Mouse (Mus musculus) cerebellum, postnatal 14 days (tissue): Measurements from ENCODE around the gene Nfyb.

Source experiments
- DNase-seq, 2 experiments: peaks; one replicate each; pipeline ENCODE4 v3.0.0; 2021; ENCODE audit warnings: mixed read lengths in 2 of 2

Nfyb gene

DNA sequence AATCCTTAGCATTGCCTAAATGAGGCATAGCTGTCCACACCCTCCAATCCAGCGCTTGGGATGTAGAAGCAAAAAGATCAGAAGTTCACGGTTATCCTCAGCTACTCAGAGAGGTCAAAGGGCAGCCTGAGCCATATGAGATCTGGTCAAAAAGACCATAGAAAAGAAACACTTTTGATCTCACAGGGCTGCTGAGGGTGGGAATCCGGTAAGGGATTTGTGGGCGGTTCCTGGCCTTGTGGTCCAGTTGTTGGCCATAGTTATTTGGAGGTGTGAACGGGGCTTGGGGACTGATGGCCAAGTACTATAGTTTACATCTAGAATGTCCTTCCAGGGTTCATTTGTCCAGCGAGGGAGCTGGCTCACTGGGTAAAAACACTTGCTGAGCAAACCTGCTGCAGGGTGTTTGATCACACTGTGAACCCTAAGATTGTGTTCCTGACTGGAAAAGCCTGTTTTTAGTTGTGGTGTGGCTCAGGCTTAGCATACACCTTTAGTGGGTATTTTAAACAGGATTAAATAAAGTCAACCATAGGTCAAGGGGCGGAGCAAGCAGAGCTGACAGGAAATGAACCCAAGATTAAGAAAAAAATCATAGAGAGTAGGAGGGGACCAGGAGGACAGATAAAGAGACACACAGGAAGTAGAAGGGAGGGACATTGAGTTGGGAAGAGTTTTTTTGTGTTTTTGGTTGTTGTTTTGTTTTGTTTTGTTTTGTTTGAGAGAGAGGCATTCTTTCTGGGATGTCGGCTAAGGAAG lies 15.0 kb upstream of the Nfyb start:
- no peak for DNase-seq

DNA sequence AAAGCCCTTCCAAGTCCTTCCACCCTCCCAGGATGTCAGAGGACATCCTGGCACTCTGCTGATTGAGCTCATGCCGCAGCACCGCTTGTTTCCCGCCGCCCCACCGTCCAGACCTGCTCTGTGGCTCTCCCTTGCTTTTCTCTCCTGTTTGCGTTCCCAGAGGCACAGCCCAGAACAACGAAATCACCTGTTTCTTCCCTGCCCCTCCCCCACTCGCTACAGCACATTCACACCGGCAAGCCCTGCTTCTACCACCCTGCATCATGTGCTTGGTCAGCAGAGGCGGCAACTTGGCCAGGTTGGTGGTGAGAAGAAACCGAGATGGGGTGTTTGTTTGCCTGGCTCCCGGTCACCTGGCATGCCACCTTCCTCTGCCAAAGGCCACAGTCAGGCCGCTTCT lies 13.9 kb upstream of the Nfyb start:
- DNase-seq, result peak in 1 of 2 experiments; percentile 52

DNA sequence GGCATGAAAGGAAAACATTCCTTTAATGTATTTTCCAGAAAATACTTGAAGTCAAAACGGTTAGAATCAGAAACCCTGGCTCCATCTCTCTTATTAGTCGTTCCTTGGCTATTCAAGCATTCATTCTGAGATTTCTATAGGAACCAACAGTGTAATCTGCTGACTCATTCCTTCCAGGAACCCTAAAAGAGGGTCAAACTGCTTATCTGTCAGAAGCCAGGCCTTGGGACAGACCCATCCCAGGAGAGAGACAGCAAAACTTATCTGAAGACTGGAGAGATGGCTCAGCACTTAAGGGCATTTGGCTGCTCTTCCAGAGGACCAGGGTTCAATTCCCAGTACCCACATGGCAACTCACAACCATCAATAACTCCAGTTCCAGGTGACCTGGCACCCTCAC lies 13.1 kb upstream of the Nfyb start:
- DNase-seq, result no peak

DNA sequence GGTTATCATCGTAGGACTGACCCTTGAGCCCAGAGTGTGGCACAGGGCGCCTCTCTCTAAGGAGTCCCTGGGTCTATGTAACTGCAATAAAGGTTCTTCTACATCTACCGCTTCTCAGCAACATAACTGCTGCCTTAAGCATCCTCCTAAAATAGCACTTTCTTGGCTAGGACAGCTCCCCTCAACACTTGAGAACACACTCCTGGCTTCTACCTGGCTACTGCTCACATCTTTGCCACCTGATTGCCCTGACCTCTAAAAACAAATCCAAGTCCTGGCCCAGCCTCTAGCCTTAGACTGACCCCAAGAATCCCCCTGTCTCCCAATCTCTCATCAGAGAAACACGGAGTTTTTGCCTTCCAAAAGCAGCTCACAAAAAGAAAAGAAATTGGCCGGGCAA lies 10.9 kb upstream of the Nfyb start:
- no peak for DNase-seq

DNA sequence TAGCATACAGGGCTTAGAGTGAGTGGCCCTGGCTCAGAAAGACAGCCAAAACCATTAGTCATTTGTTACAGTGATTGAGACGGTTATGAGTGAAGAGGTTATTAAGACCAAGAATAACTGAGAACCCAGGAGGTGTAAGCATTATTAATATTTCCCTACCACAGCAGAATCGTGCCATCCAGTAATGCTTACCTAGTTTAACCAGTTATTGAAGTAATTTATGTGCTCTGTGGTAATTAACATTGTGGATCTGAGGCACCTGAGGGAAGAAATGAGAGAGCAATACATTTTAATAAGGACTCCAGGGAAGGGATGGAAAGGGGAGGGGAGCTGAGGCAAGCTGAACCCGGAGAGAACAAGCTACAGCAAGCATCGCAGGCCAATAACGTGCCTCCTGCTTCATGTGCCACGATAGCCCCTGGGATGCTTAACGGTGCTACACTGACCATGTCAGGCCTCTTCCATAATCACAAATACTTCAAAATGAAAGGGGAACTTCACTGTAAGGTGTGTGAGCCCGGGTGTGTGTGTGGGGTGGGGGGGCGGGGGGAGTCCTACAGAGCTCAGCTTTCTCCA lies 7.7 kb upstream of the Nfyb start:
- DNase-seq, result no peak

DNA sequence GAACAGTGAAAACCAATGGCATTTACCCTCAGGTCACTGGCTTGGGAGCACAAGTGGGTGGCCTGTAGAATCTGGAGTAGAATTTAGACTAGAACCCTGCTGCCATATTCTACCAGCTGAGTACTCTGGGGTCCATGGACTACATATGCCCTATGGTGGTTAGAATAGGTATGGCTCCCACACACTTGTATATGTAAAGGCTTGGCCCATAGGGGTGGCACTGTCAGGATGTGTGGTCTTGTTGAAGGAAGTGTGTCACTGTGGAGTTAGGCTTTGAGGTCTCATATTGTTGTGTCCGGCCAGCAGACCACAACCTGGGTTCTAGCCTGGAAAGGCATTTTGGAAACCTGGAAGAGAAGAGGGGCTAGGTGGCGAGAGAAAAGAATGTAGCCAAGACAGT lies 6.8 kb upstream of the Nfyb start:
- no peak for DNase-seq

DNA sequence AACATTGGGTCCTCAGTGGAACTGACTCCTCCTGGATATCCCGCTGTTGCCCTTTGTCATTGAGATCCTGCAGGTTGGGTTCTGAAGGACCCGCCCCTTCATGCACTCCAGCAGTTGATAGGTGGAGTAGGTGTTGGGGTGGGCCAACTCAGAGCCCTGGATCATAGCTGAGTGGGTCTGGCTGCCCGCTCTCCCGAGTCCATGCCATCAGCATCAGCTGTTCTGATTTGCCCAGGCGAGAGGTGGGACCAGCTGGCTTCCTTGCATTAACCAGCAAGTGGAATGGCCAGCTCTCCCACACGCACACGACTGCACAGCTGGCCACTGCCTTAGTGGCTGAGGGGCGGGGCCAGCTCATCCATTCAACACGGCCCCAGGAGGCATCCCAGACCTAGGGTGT lies 5.0 kb upstream of the Nfyb start:
- peak in 1 of 2 experiments; percentile 23 for DNase-seq

DNA sequence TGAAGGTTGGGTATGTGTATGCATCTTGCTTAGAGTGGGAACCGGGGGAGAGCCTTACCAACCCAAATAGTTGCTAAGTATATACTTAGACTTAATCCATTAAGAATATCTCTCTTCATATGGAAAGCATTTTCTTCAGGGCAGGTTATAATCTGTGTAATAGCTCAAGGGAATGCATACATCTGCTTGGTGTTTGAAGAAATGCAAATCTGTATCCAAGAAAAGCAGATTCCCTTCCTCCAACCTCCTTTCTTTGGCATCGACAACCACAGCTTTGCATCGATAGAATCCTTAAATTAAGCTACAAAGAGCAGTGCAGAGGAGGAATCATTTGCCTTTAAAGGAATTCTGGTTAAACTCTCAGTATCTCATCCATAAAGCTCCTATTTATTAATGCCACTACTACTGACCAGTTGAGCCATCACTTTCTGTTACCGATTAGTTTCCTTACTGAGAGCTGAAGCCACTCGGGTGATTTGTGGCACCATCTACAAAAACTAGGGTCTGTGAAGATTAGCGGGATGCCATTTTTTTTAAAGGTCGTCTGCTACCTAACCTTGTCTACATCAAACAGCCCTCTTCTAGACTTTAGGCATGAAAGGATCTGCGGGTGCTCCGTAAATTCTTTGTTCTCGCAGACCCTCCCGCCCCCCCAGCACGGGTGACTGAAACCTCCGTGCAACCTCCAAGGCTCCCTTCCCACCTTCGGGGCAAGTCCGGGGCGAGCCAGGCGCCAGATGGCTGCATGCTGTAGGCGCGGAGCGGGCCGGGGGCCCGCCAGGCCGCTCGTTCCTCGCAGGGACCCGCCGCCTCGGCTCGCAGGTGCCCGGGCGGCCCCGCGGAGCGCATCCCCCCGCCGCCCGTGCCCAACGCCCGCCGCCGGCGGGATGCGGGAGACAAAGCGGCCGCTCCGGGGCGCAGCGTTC lies 925 bp downstream of the Nfyb start:
- peak; percentile 72 to 77 for DNase-seq

DNA sequence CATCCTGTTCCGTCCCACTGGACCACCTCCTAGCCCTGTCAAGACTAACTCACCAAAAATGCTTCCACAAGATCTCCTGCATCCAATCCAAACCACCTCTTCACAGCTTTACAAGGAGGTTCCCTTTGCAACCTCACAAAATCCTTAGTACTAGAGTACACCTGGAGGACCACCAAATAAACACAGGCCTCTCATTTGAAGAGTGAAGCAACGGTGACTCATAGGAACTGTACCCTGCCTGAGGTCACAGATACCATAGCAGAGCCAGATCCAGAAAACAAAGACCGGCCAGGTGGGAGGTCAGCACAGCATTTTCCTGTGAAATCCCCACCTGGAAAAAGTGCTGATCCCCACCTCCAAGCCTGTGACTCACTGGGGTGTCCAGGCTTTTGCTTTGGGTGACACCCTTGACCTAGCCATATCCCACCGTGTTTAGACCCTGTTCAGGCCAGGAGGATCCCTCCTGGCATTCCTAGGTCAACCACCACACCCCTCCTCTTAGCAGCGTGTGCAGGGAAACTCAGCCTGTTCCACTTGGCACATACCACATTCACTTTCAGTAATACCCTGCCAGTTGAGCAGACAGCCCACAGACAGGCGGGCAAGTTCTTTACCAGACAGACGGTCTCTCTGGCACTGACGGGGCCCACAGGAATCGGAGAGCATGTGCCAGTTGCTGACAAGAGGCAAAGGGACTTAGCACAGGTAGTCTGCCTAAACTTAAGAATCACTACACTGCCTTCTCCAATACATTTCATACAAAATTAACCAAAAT lies 2.7 kb downstream of the Nfyb start:
- peak; percentile 69 to 84 for DNase-seq

DNA sequence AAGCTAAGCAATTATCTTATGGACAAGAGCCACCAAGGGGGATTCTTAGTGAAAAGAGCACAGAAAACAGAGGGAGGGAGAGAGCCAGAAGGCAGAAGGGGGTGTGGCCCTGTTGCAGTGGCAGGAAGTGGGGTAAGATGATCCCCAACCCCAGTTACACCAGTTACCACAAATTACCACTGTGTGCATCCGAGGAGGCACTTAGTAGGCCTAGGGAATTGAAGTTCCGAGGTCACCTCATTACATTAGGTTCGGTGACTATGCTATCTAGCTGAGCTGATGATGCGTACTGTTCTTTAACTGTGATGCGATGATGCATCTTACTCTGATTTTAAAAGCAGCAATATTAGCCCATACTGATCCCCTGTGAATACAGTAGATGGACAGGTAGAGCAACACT lies 4.2 kb downstream of the Nfyb start:
- DNase-seq, result no peak

DNA sequence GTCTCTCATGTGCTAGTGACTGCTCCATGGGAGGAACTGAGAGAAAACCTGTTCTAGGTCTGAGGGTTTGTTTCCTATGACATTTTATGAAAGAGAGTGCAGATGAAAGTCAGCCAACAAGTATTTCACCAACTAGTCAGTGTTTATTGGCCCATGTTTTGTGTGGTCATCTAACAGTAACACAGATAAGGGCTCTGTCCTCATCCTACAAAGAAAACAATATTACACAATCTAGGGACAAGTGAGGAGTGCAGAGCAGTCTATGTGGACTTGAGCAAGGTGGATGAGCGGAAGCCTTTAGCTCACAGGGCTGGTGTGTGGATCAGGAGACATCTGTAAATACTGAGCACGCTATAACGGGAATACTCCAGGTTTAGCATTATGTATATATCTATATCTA lies 5.1 kb downstream of the Nfyb start:
- DNase-seq, result no peak

DNA sequence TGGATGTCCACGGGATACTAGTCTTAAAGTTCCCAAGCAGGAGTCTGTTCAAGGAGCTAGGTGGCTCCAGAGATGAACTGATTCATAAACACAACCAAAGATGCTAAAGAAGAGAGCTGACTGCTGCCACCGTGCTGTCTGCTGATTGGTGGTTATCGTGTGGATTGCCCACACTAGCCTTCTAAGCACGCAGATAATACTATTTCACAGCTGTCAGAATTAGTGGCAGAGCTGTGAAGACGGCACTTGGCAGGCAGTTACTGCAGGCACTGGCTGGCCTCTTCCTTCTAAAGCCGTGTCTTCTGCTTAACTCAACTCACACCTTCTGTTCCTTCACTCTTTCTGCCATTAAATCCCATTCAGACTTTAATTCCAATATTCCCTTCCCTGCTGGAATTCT lies 5.6 kb downstream of the Nfyb start:
- no peak for DNase-seq

DNA sequence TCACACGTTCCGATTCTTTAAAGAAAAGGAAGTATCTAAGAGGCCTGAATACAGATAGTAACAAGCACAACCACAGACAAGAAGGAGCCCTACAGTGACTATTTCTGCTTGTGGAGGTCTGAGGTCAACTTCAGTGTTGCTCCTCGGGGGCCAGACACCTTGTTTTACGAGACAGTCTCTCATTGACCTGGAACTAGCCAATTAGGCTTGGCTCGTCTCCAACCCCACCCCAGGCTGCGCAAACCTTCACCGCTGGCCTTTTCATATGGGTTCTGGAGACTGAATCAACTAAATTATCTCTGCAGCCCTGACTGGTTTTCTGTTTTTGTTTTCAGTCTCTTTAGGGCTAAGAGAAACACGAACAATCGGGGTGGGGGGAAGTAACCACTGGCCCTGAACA lies 6.6 kb downstream of the Nfyb start:
- DNase-seq, result peak; percentile 33 to 34

DNA sequence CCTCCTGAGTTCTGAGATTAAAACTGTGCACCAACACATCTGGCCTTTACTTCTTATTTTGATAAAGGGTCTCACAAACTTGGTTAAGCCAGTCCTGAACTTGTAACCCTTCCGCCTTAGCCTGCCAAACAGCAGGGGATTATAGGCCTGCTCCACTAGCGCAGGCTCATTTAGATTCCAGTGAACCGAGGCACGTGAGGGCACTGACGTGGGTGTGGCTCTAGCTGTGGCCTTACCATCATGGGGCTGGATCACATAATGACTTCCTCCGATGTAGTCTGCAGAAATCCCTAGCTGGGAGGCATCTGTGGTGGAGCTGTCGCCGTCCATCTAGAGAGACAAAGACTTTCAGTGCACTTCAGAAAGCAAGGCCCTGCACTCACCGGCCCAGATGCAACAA lies 7.5 kb downstream of the Nfyb start:
- DNase-seq, result no peak

DNA sequence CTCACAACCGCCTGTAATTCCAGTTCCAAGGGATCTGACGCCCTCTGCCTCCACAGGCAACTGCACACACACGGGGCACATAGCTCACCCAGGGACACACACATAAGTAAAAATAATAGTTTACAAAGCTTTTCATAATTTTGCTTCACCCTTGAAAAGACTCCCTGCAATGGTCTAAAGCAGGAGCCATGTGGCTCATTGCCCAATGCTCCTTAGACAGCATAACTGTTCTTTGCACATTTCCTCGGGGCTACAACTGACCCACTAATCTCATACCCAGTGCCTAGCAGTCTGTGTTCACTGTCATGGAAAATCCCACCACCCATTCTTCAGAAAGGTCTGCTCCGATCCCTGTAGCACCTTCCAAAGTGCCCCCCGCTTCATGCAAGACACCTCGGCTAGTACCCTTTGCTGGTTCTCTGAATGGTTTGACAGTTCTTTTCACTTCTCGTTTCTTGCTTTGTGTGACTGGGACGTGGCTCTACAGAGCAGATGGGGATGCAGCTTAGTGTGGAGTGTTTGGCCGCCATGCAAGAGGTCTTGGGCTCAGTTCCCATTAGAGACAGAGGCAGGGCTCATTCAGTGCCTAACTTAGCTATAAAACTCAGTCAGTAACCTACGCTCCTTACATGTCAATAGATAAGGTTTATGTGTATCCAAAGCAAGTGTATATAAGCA lies 8.6 kb downstream of the Nfyb start:
- peak; percentile 48 to 52 for DNase-seq

DNA sequence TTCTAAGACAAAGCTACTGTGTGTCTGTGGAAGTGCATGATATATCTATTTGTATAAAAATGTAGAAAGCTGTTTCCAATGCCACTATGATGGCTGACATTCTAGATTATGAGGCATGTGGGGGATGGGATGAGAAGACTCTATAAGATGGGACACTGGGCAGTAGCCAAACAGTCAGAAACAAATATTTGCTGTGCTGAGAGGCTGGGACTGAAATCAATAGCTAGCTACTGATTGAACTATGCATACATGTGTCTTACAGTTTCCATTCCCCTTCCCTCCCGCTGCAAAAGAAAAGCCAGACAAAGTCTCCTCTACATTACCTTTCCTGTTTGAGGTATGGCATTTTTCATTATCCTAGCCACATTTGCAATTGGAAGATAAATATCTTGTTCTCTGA lies 9.3 kb downstream of the Nfyb start:
- no peak for DNase-seq

DNA sequence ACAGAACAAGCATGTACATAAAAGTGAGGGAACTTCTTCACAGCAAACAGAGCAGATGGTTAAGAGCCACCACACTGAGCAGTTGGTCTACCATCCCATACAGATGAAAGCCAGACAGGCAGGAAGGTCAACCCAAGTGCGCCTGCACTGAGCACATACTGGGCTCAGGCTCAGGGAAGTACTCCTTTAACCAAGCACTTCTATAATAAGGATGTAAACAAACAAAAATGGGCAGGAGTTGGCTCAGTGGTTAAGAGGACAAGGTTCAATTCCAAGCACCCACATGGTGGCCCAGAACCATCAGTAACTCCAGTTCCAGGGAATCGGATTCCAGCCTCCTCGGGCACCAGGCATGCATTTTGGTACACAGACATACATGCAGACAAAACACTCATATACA lies 11.0 kb downstream of the Nfyb start:
- no peak for DNase-seq

DNA sequence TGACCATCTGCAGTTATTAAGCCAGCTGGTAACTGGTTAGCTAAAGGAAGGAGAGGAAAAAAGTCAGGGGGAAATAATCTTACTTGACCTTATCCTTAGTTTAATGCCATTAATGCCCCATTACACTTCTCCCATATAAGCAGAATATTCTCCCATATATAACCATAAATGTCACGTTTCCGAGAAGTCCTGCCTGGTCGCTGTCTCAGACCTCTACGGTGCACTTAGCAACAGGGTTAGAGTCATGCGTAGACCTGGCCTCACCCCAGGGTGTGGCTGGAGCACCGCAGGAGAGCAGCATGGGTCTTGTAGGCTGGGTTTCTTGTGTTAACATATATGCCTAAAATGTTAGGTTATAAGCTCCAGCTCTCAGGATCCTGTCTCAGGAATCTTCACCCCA lies 13.2 kb downstream of the Nfyb start:
- no peak for DNase-seq

DNA sequence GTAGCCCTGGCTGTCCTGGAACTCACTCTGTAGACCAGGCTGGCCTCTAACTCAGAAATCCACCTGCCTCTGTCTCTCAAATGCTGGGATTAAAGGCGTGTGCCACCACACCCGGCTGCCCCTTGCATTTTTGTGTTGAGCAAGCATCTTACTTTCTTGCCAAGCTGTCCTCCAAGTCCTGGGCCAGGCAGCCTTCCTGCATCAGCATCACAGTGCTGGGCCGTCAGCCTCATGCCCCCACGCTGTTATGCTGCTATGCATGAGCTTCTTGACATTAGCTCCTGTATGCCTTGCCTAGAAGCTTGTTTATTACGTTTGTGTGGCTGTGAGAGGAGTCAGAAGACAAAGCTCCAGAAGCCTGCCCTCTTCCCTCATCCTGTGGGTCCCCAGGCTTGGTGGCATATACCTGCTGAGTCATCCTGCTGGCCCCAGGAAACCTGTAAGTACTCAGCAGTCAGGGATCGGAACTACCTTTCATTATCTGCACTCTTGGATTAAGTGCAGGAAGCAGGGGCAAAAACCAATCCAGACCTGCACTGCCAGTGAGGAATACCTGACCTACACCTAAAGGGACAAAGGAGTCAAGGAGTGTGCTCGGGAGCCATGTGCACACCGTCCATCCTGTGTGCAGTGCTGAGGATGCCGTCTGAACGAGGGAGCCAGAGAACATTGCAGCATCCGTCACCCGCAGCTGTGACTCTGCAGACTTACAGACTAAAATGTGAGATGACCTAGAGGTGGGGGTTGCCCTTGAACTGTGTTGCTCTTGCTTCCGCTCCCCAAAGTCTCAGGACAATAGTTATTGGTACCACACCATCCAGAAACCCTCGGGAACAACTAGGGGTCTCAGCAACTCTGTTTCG lies 16.7 kb downstream of the Nfyb start:
- no peak for DNase-seq

DNA sequence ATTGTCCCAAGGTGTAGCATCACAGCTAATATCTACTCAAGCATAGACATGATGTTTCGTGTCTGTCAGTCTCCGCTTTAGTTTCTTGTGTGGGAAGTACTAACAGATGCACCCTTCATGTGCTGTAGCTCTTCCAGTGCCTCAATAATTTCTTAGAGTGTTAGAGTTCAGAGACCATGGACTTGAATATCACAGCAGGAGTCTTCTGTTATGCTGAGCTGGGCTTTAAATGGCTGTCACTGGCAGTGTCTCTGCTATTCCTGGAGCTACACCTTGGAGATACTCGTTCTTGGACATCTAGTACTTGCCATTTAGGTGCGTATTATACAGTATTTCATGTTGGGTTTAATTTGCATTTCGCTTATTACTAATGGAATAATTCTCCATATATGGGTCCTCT lies 18.6 kb downstream of the Nfyb start:
- DNase-seq, result no peak

DNA sequence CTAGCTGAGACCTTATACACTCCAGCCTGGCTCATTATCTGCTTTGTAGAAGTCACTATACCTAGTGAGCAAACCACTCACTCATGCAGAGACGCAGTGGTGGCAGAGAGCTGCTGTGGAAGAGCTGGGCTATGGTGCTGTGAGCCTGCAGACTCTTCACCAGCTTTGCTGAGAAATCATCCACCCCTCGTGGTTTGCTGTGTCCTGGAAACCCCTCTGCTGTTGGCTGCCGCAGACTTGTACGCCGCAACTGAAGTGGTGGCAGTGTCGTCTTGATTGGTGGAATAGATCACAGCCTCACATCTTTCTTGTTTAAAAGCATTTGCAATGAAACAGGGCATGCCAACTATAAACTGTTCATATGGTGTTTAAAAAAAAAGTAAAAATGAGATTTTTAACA lies 19.6 kb downstream of the Nfyb start:
- no peak for DNase-seq
